Mouse (Mus musculus) E14TG2a.4 (cell line): Measurements from ENCODE around the gene Rasal1.

Source experiments
- CTCF ChIP-seq: conservative IDR thresholded peaks from 2 replicates; pipeline ENCODE4 v1.5.1; 2014; ENCODE audit warnings: low read length
- NANOG ChIP-seq: IDR thresholded peaks from 2 replicates; pipeline ENCODE4 v1.6.1; 2014; ENCODE audit warnings: borderline replicate concordance, low read length, mixed read lengths

- TF ChIP-seq NANOG (no peak), CTCF (no peak)
These were observed 24.2 kb upstream of the Rasal1 start for GRCm38 (mm10) chr5:120624427-120624826.
